Mouse (Mus musculus) heart, adult 2 months (tissue): ENCODE data around the gene Spata48. TPM values are rescaled to one million over a fixed set of nuclear protein-coding genes. Genes with fewer than 3 reads are reported as not detected.

ENCODE experiments used
- DNase-seq, 2 experiments: peaks; one replicate each; pipeline ENCODE4 v3.0.0; 2021
- H3K27ac ChIP-seq: fragments of 200-600 bp; 2 replicates; pipeline ENCODE4 v1.8.1; 2022
- H3K27me3 ChIP-seq: fragments of 200-500 bp; 2 replicates; pipeline ENCODE4 v1.6.1; 2012; ENCODE audit warnings: mild to moderate bottlenecking, low read length, inconsistent platforms, mixed read lengths; ENCODE audit not compliant: control insufficient read depth, insufficient read depth
- H3K36me3 ChIP-seq: fragments of 200-500 bp; 2 replicates; pipeline ENCODE4 v1.6.1; 2012; ENCODE audit warnings: low read length, inconsistent platforms; ENCODE audit not compliant: control insufficient read depth, insufficient read depth
- H3K4me1 ChIP-seq: fragments of 200-500 bp; 2 replicates; pipeline ENCODE4 v1.6.1; 2011; ENCODE audit warnings: low read length; ENCODE audit not compliant: control insufficient read depth, insufficient read depth
- H3K4me3 ChIP-seq: fragments of 200-600 bp; 2 replicates; pipeline ENCODE4 v1.8.1; 2022
- H3K79me2 ChIP-seq: fragments of 200-500 bp; replicated peaks from 2 replicates; pipeline ENCODE4 v1.6.1; 2012; ENCODE audit warnings: mild to moderate bottlenecking, inconsistent platforms, low read length, moderate library complexity, mixed read lengths; ENCODE audit not compliant: control insufficient read depth, insufficient read depth
- H3K9ac ChIP-seq: fragments of 200-500 bp; 2 replicates; pipeline ENCODE4 v1.6.1; 2012; ENCODE audit warnings: low read depth, mild to moderate bottlenecking, control low read depth, inconsistent platforms, low read length, mixed read lengths
- CTCF ChIP-seq: fragments of 200-600 bp; IDR thresholded peaks from 2 replicates; pipeline ENCODE4 v1.8.1; 2022; ENCODE audit warnings: antibody characterized with exemption, mild to moderate bottlenecking, moderate library complexity
- EP300 ChIP-seq: fragments of 200-500 bp; IDR thresholded peaks from 2 replicates; pipeline ENCODE4 v1.6.1; 2011; ENCODE audit warnings: low read depth, low read length, control low read depth; ENCODE audit not compliant: insufficient read depth
- POLR2A ChIP-seq: fragments of 200-500 bp; IDR thresholded peaks from 2 replicates; pipeline ENCODE4 v1.6.1; 2011; ENCODE audit warnings: mild to moderate bottlenecking, low read depth, low read length, control low read depth; ENCODE audit not compliant: insufficient read depth
- WGBS: fragments of 180-500 bp; shearing (Covaris S2); methylation state at CpG from one replicate; pipeline ENCODE4 v1.1.7; 2018; 5-methylcytosine and 5-hydroxymethylcytosine counted together
- intact Hi-C: fragments of 180-260 bp; cut with DNase I; formaldehyde crosslinking; loops from one replicate; pipeline ENCODE4 v1.15.1; 2025
- polyA plus RNA-seq: library from polyadenylated mRNA; depleted of rRNA; stranded (reverse); fragments of >200 nt; gene quantifications from 2 replicates; pipeline ENCODE4 v1.2.3, GENCODE M21; 2012
- total RNA-seq, 2 experiments: library from RNA; stranded (reverse); gene quantifications; 2 replicates each; pipeline ENCODE4 v1.2.3; 2021

Spata48 gene
- total and polyA plus RNA-seq, 3 experiments, result 0.59 to 1.1 (median 1.0) TPM

DNA sequence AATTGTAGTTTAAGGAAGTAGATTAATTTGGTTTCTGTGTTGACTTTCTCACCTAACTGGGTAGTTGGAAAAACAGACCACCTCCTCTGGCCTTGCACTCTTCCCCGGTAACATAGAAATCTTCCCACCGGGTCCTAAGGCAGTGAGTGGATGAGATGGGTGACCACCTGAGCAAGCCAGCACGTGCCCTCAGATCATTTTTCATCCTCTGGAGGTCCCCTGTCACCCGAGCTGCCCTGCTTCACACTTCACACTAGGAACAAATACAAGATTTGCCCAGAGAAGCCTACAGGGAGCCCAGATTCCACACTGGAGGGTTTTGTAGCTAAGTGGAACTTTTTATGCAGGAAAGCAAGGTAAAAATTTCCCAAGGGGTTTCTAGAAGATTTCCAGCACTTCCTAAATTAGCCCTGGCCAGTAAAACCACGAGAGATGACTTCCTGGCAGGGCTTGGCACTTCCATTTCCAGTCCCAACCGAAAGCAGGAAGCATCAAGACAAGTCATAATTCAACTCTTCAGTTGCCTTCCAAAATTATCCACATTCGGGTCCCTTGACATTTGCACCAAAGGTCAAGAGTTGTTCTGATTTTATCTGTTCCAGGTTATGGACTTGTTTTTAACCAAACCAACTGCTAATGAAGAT, 85.8 kb downstream of the Spata48 start:
- TF ChIP-seq POLR2A, result no peak
- TF ChIP-seq CTCF, result no peak
- TF ChIP-seq EP300, result no peak
- H3K79me2 ChIP-seq, result no peaks in the 10 kb centered on the region
- intact Hi-C loops, result no loop called here
- no peak overlapping the region for H3K9ac ChIP-seq
- no peak for DNase-seq
- WGBS, result 50% methylated on average over 7 of the region's 7 CpGs
- H3K4me3 ChIP-seq, result no peak overlapping the region
- no peaks in the 10 kb centered on the region for H3K36me3 ChIP-seq
- no peaks in the 10 kb centered on the region for H3K4me1 ChIP-seq
- H3K27me3 ChIP-seq, result no peaks in the 10 kb centered on the region
- no peak overlapping the region for H3K27ac ChIP-seq

DNA sequence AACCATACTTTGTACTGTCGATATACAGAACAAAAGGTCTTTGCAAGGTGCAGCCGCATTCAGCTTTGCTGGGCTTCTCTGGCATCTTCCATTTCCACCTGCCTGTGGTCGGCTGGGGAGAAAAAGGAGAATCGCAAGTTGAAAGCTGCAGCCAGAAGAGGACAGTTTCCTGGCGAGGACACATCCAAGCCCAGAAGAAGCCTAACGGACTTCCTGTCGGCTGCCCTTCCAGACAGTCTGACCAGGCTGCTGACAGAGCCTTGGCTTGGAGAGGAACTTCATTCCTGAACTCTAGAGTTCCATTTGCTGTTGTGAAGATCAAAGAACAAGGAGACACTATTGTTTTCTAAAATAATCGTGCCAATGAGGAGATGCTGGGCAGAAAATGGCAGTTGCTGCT, 93.7 kb downstream of the Spata48 start:
- WGBS, result 51% methylated on average over 8 of the region's 8 CpGs
- Histone ChIP-seq H3K27me3 (no peaks in the 10 kb centered on the region), H3K9ac (no peak overlapping the region), H3K4me1 (no peaks in the 10 kb centered on the region; the same call in 1 of the 2 replicates), H3K36me3 (no peaks in the 10 kb centered on the region), H3K4me3 (no peak overlapping the region), H3K27ac (no peak overlapping the region), H3K79me2 (no peaks in the 10 kb centered on the region)
- intact Hi-C loops, result loop anchor here (5.0 kb wide), 1 partner anchor 422 kb away; no protein-coding TSS in a partner anchor
- TF ChIP-seq CTCF (no peak), POLR2A (no peak), EP300 (no peak)
- DNase-seq, result no peak

DNA sequence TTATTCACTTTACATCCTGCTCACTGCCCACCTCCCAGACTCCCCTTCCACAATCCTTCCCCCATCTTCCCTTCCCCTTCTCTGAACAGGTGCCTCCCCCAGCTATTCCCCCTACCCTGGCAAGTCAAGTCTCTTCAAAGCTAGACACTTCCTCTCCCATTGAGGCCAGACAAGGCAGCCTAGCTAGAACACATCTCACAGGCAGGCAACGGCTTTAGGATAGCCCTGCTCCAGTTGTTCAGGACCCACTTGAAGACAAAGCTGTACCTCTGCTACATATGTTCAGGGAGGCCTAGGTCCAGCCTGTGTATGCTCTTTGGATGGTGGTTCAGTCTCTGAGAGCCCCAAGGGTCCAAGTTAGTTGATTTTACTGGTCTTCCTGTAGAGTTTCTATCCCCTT, 94.3 kb downstream of the Spata48 start:
- 80% methylated on average over 1 of the region's 1 CpGs for WGBS
- DNase-seq, result no peak
- Histone ChIP-seq H3K27ac (no peak overlapping the region), H3K36me3 (no peaks in the 10 kb centered on the region), H3K4me3 (no peak overlapping the region), H3K79me2 (no peaks in the 10 kb centered on the region), H3K4me1 (no peaks in the 10 kb centered on the region; the same call in 1 of the 2 replicates), H3K9ac (no peak overlapping the region), H3K27me3 (no peaks in the 10 kb centered on the region)
- intact Hi-C loops, result loop anchor here (2.0 to 5.0 kb wide), 3 partner anchors 187 to 421 kb away; no protein-coding TSS in a partner anchor
- TF ChIP-seq POLR2A, result no peak
- no peak for TF ChIP-seq EP300
- TF ChIP-seq CTCF, result no peak

DNA sequence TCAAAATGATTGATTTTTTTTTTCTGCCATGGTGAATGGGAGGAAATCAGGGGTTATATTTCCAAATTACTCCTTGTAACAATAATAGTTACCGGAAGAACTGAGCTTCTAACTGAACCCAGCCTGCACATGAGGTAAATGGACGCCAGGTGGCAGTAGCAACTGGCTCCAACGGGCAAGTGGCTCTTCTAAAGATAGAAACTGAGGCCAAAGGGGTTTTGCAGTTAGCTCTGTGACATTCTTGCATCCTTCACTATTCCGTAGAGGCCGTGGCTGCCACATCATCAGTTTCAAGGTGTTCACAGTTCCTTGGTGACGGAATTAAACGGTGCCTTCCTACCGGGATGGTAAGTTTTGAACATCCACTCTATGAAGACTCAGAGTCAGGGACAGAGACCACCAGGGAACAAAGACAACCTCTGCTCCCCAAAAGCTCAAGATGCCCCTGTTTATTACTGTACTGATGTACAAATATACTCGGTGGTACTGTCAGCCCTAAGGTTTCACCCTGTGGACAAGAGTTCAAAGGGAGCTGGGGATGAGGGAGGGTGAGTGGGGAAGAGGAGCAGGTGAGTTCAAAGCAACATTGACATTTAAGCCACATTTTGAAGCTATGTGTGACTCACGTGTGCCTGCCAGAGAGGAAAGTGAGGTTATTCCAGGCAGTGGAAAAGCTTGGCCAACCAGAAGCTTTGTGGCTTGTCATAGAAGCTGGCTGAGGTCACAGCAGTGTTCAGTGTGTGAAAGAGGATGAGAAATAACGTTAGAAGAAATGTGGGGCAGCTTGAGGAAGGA, 95.5 kb downstream of the Spata48 start:
- no peaks in the 10 kb centered on the region; the same call in 1 of the 2 replicates for H3K4me1 ChIP-seq
- no peak overlapping the region for H3K27ac ChIP-seq
- H3K36me3 ChIP-seq, result no peaks in the 10 kb centered on the region
- WGBS, result 27% methylated on average over 11 of the region's 11 CpGs
- DNase-seq, result peak; percentile 59 to 60
- H3K27me3 ChIP-seq, result no peaks in the 10 kb centered on the region
- TF ChIP-seq CTCF, result peak; percentile 85
- TF ChIP-seq POLR2A, result no peak
- 0 out of 2 replicates have a peak, but pooled peaks have one; percentile 17 for TF ChIP-seq EP300
- no peak overlapping the region for H3K9ac ChIP-seq
- intact Hi-C loops, result loop anchor here (2.0 to 5.0 kb wide), 3 partner anchors 185 to 420 kb away; no protein-coding TSS in a partner anchor
- H3K79me2 ChIP-seq, result no peaks in the 10 kb centered on the region
- no peak overlapping the region for H3K4me3 ChIP-seq

DNA sequence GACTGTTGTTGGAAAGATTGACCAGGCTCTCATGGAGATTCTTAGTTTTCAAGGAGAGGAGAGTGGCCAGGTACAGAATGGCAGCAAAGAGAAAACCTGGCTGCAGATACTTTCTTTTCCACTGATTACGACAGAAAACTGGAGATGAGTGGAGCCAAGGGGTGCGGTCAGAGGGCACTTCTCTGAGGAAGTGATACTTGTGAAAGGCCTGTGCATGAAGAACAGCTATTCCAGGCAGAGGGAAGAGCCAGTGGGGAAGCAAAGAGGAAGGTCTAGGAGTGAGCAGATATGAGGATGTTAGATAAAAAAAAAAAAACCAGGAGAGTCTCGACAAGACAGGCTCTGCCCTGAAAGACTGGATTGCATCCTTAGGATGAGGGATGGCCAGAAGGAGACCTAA, 96.8 kb downstream of the Spata48 start:
- WGBS, result 47% methylated on average over 3 of the region's 3 CpGs
- TF ChIP-seq EP300 (no peak), CTCF (no peak)
- peak in 1 of 2 experiments; percentile 30 for DNase-seq
- Histone ChIP-seq H3K4me1 (no peaks in the 10 kb centered on the region; the same call in 1 of the 2 replicates), H3K27ac (no peak overlapping the region), H3K27me3 (no peaks in the 10 kb centered on the region), H3K36me3 (no peaks in the 10 kb centered on the region), H3K79me2 (no peaks in the 10 kb centered on the region), H3K9ac (no peak overlapping the region), H3K4me3 (no peak overlapping the region)
- intact Hi-C loops, result loop anchor here (5.0 kb wide), 1 partner anchor 419 kb away; no protein-coding TSS in a partner anchor
